In the genomic region with DNA sequence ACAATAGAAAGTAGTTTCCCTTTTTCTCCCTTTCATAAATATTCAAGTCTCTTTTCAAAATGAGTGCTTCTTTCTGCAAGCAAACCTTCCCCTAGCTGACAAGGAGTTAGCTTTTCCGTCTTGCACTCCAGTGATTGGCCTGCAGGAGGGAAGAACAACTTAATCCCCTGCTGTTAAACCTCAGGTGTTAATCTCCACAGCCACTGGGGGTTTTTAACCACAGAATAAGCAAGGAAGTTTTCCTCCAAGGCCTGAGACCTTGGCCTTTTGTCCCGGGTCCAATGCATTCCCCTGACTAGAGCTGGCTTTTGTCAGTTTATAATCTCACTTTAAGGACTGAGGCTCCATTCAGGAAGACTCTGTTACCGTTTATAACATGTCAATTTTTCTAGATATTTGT, we compare ENCODE assay signal across 26 mouse cellular contexts.
DNase-seq lines count a peak whose midpoint lies in the region; ATAC-seq and TF ChIP-seq lines count a peak whose summit lies in the region.
"Had no signal": no experiment of that assay in that cellular context is flagged by ENCODE, and none has a peak within 500 bp of the region (broad histone marks: within the 10 kb centered on the region; RNA-seq: fewer than 3 reads in every experiment).

No protein-coding gene starts in this region.

- no peak overlapping the region for H3K4me2 ChIP-seq in intestine, embryonic 16.5 days (ENCODE audit: low read depth, low read length)
- no peak overlapping the region for H3K4me2 ChIP-seq in intestine, embryonic 15.5 days (replicated peaks)
- H3K4me2 ChIP-seq in midbrain, embryonic 14.5 days (ENCODE audit: low read length) = no peak overlapping the region
- no peak overlapping the region for H3K4me2 ChIP-seq in midbrain, embryonic 13.5 days (replicated peaks)
- H3K4me2 ChIP-seq: forebrain, embryonic 15.5 days; heart, embryonic 12.5 days; hindbrain, embryonic 14.5 days; limb, embryonic 12.5 days; liver, embryonic 15.5 days; lung, embryonic 15.5 days had no signal

- peak; percentile 30 for DNase-seq in midbrain, embryonic 14.5 days
- peak; percentile 34 for DNase-seq in brain, embryonic 14.5 days (ENCODE audit: low read depth)
- no peak for DNase-seq in heart, postnatal 14 days
- no peak for DNase-seq in frontal cortex, postnatal 10 days (ENCODE audit: low spot score in 2 of 2)
- DNase-seq: adrenal gland, postnatal 14 days; cerebellum, adult 11-12 months; cerebellum, adult 9-11 months; gastrocnemius, adult 2 months; gastrocnemius, postnatal 36 days; heart, adult 18-20 months; kidney, adult 2 months; kidney, postnatal 36 days; layer of hippocampus, postnatal 36 days; right cerebral cortex, postnatal 14 days; thymus, postnatal 14 days had no signal

- H3K4me3 ChIP-seq in intestine, embryonic 16.5 days (ENCODE audit: low read length) = no peak overlapping the region
- no peak overlapping the region for H3K4me3 ChIP-seq in intestine, embryonic 15.5 days (replicated peaks)
- no peak overlapping the region for H3K4me3 ChIP-seq in midbrain, embryonic 14.5 days (replicated peaks; ENCODE audit: low read depth, low read length)
- no peak overlapping the region for H3K4me3 ChIP-seq in midbrain, embryonic 13.5 days (replicated peaks)
- H3K4me3 ChIP-seq: forebrain, embryonic 15.5 days; gastrocnemius, adult 2 months; heart, embryonic 12.5 days; limb, embryonic 12.5 days; liver, embryonic 15.5 days; lung, embryonic 15.5 days had no signal

- no peak for TF ChIP-seq POLR2A in brain, embryonic 14.5 days (IDR thresholded peaks at IDR 0.05; ENCODE audit: borderline replicate concordance, extremely low read depth, insufficient read depth, insufficient read length, poor library complexity, severe bottlenecking)

- ATAC-seq in intestine, embryonic 16.5 days = 0 out of 2 replicates have a peak, but pooled peaks have one; percentile 23
- no peak for ATAC-seq in intestine, embryonic 15.5 days
- ATAC-seq in midbrain, embryonic 14.5 days (ENCODE audit: low FRiP score, low TSS enrichment) = peak; percentile 37; the same call in 1 of the 2 replicates
- no peak for ATAC-seq in midbrain, embryonic 13.5 days
- ATAC-seq: CD4-positive, CD25-positive, alpha-beta regulatory T cell, adult 4 months; forebrain, embryonic 15.5 days; inflammation-experienced regulatory T-cells, adult 6 months had no signal

- intact Hi-C loops in heart, postnatal 14 days (cut with DNase I) = no loop called here

- no peaks in the 10 kb centered on the region for H3K9me3 ChIP-seq in intestine, embryonic 16.5 days (ENCODE audit: control insufficient read depth, low read length)
- H3K9me3 ChIP-seq in intestine, embryonic 15.5 days = no peaks in the 10 kb centered on the region
- no peaks in the 10 kb centered on the region for H3K9me3 ChIP-seq in midbrain, embryonic 14.5 days (ENCODE audit: control insufficient read depth, low read length)
- H3K9me3 ChIP-seq in midbrain, embryonic 13.5 days = no peaks in the 10 kb centered on the region
- H3K9me3 ChIP-seq: forebrain, embryonic 15.5 days; heart, embryonic 12.5 days; limb, embryonic 12.5 days; liver, embryonic 15.5 days; lung, embryonic 15.5 days had no signal

- 9% methylated on average over 3 of the region's 3 CpGs for WGBS in intestine, embryonic 16.5 days
- WGBS in intestine, embryonic 15.5 days = 16% methylated on average over 3 of the region's 3 CpGs
- WGBS in midbrain, embryonic 14.5 days = 5% methylated on average over 3 of the region's 3 CpGs
- 2% methylated on average over 3 of the region's 3 CpGs for WGBS in midbrain, embryonic 13.5 days

- H3K9ac ChIP-seq in intestine, embryonic 16.5 days (ENCODE audit: low read depth, low read length) = no peak overlapping the region
- H3K9ac ChIP-seq in intestine, embryonic 15.5 days = no peak overlapping the region
- H3K9ac ChIP-seq in midbrain, embryonic 14.5 days (replicated peaks; ENCODE audit: low read length) = no peak overlapping the region
- no peak overlapping the region for H3K9ac ChIP-seq in midbrain, embryonic 13.5 days (replicated peaks)
- H3K9ac ChIP-seq: forebrain, embryonic 15.5 days; heart, embryonic 12.5 days; hindbrain, embryonic 14.5 days; limb, embryonic 12.5 days; liver, embryonic 15.5 days; lung, embryonic 15.5 days had no signal

- TF ChIP-seq CTCF in brain, embryonic 14.5 days (IDR thresholded peaks at IDR 0.05; ENCODE audit: borderline replicate concordance, extremely low read depth, insufficient read depth, insufficient read length) = no peak

- no peaks in the 10 kb centered on the region for H3K4me1 ChIP-seq in intestine, embryonic 16.5 days (ENCODE audit: control insufficient read depth, insufficient read depth, low read length)
- H3K4me1 ChIP-seq in intestine, embryonic 15.5 days (replicated peaks) = no peaks in the 10 kb centered on the region
- no peaks in the 10 kb centered on the region for H3K4me1 ChIP-seq in midbrain, embryonic 14.5 days (ENCODE audit: control insufficient read depth, insufficient read depth, low read length)
- 0 out of 2 replicates have a peak, but pooled peaks cover 3% of the 10 kb centered on the region for H3K4me1 ChIP-seq in midbrain, embryonic 13.5 days (replicated peaks)
- H3K4me1 ChIP-seq: forebrain, embryonic 15.5 days; heart, embryonic 12.5 days; liver, embryonic 15.5 days; lung, embryonic 15.5 days had no signal

- H3K36me3 ChIP-seq in intestine, embryonic 16.5 days (ENCODE audit: control insufficient read depth, insufficient read depth, low read length) = no peaks in the 10 kb centered on the region
- no peaks in the 10 kb centered on the region for H3K36me3 ChIP-seq in intestine, embryonic 15.5 days
- no peaks in the 10 kb centered on the region for H3K36me3 ChIP-seq in midbrain, embryonic 14.5 days (ENCODE audit: control insufficient read depth, insufficient read depth, low read length)
- 0 out of 2 replicates have a peak, but pooled peaks cover 2% of the 10 kb centered on the region for H3K36me3 ChIP-seq in midbrain, embryonic 13.5 days
- H3K36me3 ChIP-seq: forebrain, embryonic 15.5 days; heart, embryonic 12.5 days; limb, embryonic 12.5 days; liver, embryonic 15.5 days; lung, embryonic 15.5 days had no signal

- H3K27me3 ChIP-seq in intestine, embryonic 16.5 days (replicated peaks; ENCODE audit: control insufficient read depth, insufficient read depth, low read length) = no peaks in the 10 kb centered on the region
- H3K27me3 ChIP-seq in intestine, embryonic 15.5 days (replicated peaks) = no peaks in the 10 kb centered on the region
- no peaks in the 10 kb centered on the region for H3K27me3 ChIP-seq in midbrain, embryonic 14.5 days (ENCODE audit: control insufficient read depth, insufficient read depth, low read length)
- H3K27me3 ChIP-seq in midbrain, embryonic 13.5 days = no peaks in the 10 kb centered on the region
- H3K27me3 ChIP-seq: forebrain, embryonic 15.5 days; heart, embryonic 12.5 days; limb, embryonic 12.5 days; liver, embryonic 15.5 days; lung, embryonic 15.5 days had no signal

- H3K27ac ChIP-seq in intestine, embryonic 16.5 days (ENCODE audit: low read length) = no peak overlapping the region
- H3K27ac ChIP-seq in intestine, embryonic 15.5 days = no peak overlapping the region
- H3K27ac ChIP-seq in midbrain, embryonic 14.5 days (replicated peaks; ENCODE audit: low read depth, low read length) = no peak overlapping the region
- H3K27ac ChIP-seq in midbrain, embryonic 13.5 days = no peak overlapping the region
- H3K27ac ChIP-seq: forebrain, embryonic 15.5 days; gastrocnemius, adult 2 months; hindbrain, embryonic 14.5 days; limb, embryonic 12.5 days; liver, embryonic 15.5 days; lung, embryonic 15.5 days had no signal

Comparison
In these comparisons a context has a peak if more than half of its experiments do, and no peak if none do; other contexts are left out.
1. ATAC-seq: peak in intestine, embryonic 16.5 days (single experiment) and midbrain, embryonic 14.5 days (single experiment); none in intestine, embryonic 15.5 days (single experiment) and midbrain, embryonic 13.5 days (single experiment).
2. DNase-seq: peak in midbrain, embryonic 14.5 days (single experiment) and brain, embryonic 14.5 days (single experiment); none in heart, postnatal 14 days (0 of 2) and frontal cortex, postnatal 10 days (0 of 2).